Mouse (Mus musculus): ENCODE measurements at regions not wholly inside any gene's neighbourhood (a gene's known extent, or its start where the extent isn't known, plus 50 kb on each side); places are given as distances from the start of the nearest gene placed in this dataset.

GRCm38 (mm10) chr1:94582526-94582925 is 530.2 kb upstream of the Pdcd1 start:
- DNase-seq (ENCODE audit: low spot score in 2 of 2): no peak

- no peak for DNase-seq (ENCODE audit: low spot score in 2 of 2)
Measured at GRCm38 (mm10) chr1:94581650-94582405, 529.5 kb upstream of the Pdcd1 start.

- no peak for DNase-seq (ENCODE audit: low spot score in 2 of 2)
Measured at GRCm38 (mm10) chr1:94532773-94533541, 480.6 kb upstream of the Pdcd1 start.

- no peak for DNase-seq (ENCODE audit: low spot score in 2 of 2)
Measured at GRCm38 (mm10) chr1:94504080-94504520, 451.7 kb upstream of the Pdcd1 start.

GRCm38 (mm10) chr1:94503379-94504079 is 451.2 kb upstream of the Pdcd1 start:
- no peak for DNase-seq (ENCODE audit: low spot score in 2 of 2)

GRCm38 (mm10) chr1:94502066-94502861 is 449.9 kb upstream of the Pdcd1 start:
- no peak for DNase-seq (ENCODE audit: low spot score in 2 of 2)

- no peak for DNase-seq (ENCODE audit: low spot score in 2 of 2)
Measured at GRCm38 (mm10) chr1:94496992-94497391, 444.6 kb upstream of the Pdcd1 start.

GRCm38 (mm10) chr1:94496341-94496740 is 444.0 kb upstream of the Pdcd1 start:
- DNase-seq (ENCODE audit: low spot score in 2 of 2): no peak

GRCm38 (mm10) chr1:94487062-94487461 is 434.7 kb upstream of the Pdcd1 start:
- DNase-seq (ENCODE audit: low spot score in 2 of 2): no peak

- DNase-seq (ENCODE audit: low spot score in 2 of 2): peak; percentile 5 to 31
Measured at GRCm38 (mm10) chr1:94469834-94470233, 417.5 kb upstream of the Pdcd1 start.

- DNase-seq (ENCODE audit: low spot score in 2 of 2): no peak
Measured at GRCm38 (mm10) chr1:94423731-94424130, 371.4 kb upstream of the Pdcd1 start.

GRCm38 (mm10) chr1:94413043-94413442 is 360.7 kb upstream of the Pdcd1 start:
- peak in 1 of 2 experiments; percentile 5 for DNase-seq (ENCODE audit: low spot score in 2 of 2)

GRCm38 (mm10) chr1:94366606-94367005 is 314.3 kb upstream of the Pdcd1 start:
- no peak for DNase-seq (ENCODE audit: low spot score in 2 of 2)

- no peak for DNase-seq (ENCODE audit: low spot score in 2 of 2)
Measured at GRCm38 (mm10) chr1:94356996-94357395, 304.6 kb upstream of the Pdcd1 start.

- DNase-seq (ENCODE audit: low spot score in 2 of 2): no peak
Measured at GRCm38 (mm10) chr1:94355873-94356272, 303.5 kb upstream of the Pdcd1 start.

- no peak for DNase-seq (ENCODE audit: low spot score in 2 of 2)
Measured at GRCm38 (mm10) chr1:94342576-94342975, 290.2 kb upstream of the Pdcd1 start.

- DNase-seq (ENCODE audit: low spot score in 2 of 2): no peak
Measured at GRCm38 (mm10) chr1:94341237-94341636, 288.9 kb upstream of the Pdcd1 start.

- DNase-seq (ENCODE audit: low spot score in 2 of 2): no peak
Measured at GRCm38 (mm10) chr1:94318029-94318428, 265.7 kb upstream of the Pdcd1 start.

- no peak for DNase-seq (ENCODE audit: low spot score in 2 of 2)
Measured at GRCm38 (mm10) chr1:94298395-94298794, 246.0 kb upstream of the Pdcd1 start.

- DNase-seq (ENCODE audit: low spot score in 2 of 2): no peak
Measured at GRCm38 (mm10) chr1:94272569-94272968, 220.2 kb upstream of the Pdcd1 start.

GRCm38 (mm10) chr1:94263313-94263712 is 211.0 kb upstream of the Pdcd1 start:
- DNase-seq (ENCODE audit: low spot score in 2 of 2): peak in 1 of 2 experiments; percentile 11

All from layer of hippocampus, postnatal 10 days (tissue).